Mouse (Mus musculus): ENCODE data around the gene Mpig6b.

The Mpig6b gene

GRCm38 (mm10) chr17:35058911-35059892 is 6.8 kb downstream of the Mpig6b start, which contains the start of gene Ddah2:
TSS of gene Ddah2 (plus strand) at chr17:35059035.
- DNase-seq (ENCODE audit: low read depth): peak; percentile 96

GRCm38 (mm10) chr17:35058316-35058715 is 7.7 kb downstream of the Mpig6b start:
- no peak for DNase-seq (ENCODE audit: low read depth)

- no peak for DNase-seq (ENCODE audit: low read depth)
Measured at GRCm38 (mm10) chr17:35057090-35057489, 8.9 kb downstream of the Mpig6b start.

- no peak for DNase-seq (ENCODE audit: low read depth)
Measured at GRCm38 (mm10) chr17:35055691-35056495, 10.1 kb downstream of the Mpig6b start.

- DNase-seq (ENCODE audit: low read depth): no peak
Measured at GRCm38 (mm10) chr17:35052271-35052798, 13.6 kb downstream of the Mpig6b start.

GRCm38 (mm10) chr17:35051156-35052086 is 14.6 kb downstream of the Mpig6b start:
- peak; percentile 90 for DNase-seq (ENCODE audit: low read depth)

GRCm38 (mm10) chr17:35050126-35050750 is 15.7 kb downstream of the Mpig6b start:
- peak; percentile 88 for DNase-seq (ENCODE audit: low read depth)

- DNase-seq (ENCODE audit: low read depth): peak; percentile 90
Measured at GRCm38 (mm10) chr17:35049561-35050016, 16.4 kb downstream of the Mpig6b start, which contains the start of gene Clic1. TSS of gene Clic1 (plus strand) at chr17:35049966.

GRCm38 (mm10) chr17:35048932-35049440 is 17.0 kb downstream of the Mpig6b start:
- no peak for DNase-seq (ENCODE audit: low read depth)

GRCm38 (mm10) chr17:35048149-35048931 is 17.6 kb downstream of the Mpig6b start:
- peak; percentile 53 for DNase-seq (ENCODE audit: low read depth)

- no peak for DNase-seq (ENCODE audit: low read depth)
Measured at GRCm38 (mm10) chr17:35047688-35048087, 18.3 kb downstream of the Mpig6b start.

- peak; percentile 99 for DNase-seq (ENCODE audit: low read depth)
Measured at GRCm38 (mm10) chr17:35046681-35047455, 19.1 kb downstream of the Mpig6b start, which contains the start of gene Msh5. TSS of gene Msh5 (minus strand) at chr17:35046745.

GRCm38 (mm10) chr17:35045807-35046680 is 19.9 kb downstream of the Mpig6b start:
- DNase-seq (ENCODE audit: low read depth): no peak

- DNase-seq (ENCODE audit: low read depth): no peak
Measured at GRCm38 (mm10) chr17:35044904-35045806, 20.8 kb downstream of the Mpig6b start.

- peak; percentile 55 for DNase-seq (ENCODE audit: low read depth)
Measured at GRCm38 (mm10) chr17:35043794-35044193, 22.2 kb downstream of the Mpig6b start.

- DNase-seq (ENCODE audit: low read depth): peak; percentile 88
Measured at GRCm38 (mm10) chr17:35039121-35039873, 26.7 kb downstream of the Mpig6b start.

Data from NIH3T3 (cell line).